Mouse (Mus musculus): Measurements from ENCODE around the gene S100a3. TPM values are rescaled to one million over a fixed set of nuclear protein-coding genes. Genes with fewer than 3 reads are reported as not detected.

The S100a3 gene
- polyA plus RNA-seq, 1 experiment from 2014 or later = not detected

- no peaks in the 10 kb centered on the region for H3K9me3 ChIP-seq (ENCODE audit: control insufficient read depth, low read length)
- no peaks in the 10 kb centered on the region for H3K27me3 ChIP-seq (ENCODE audit: control insufficient read depth, insufficient read depth, low read length)
- H3K4me2 ChIP-seq = no peak overlapping the region
- ATAC-seq (ENCODE audit: low FRiP score) (no peak), DNase-seq (ENCODE audit: low spot score, missing footprints) (no peak)
- no peak overlapping the region for H3K9ac ChIP-seq (ENCODE audit: low read length)
- H3K36me3 ChIP-seq (ENCODE audit: control insufficient read depth, insufficient read depth, low read length) = no peaks in the 10 kb centered on the region
- H3K4me3 ChIP-seq (ENCODE audit: low read depth, low read length) = no peak overlapping the region
- no peak overlapping the region for H3K27ac ChIP-seq (ENCODE audit: low read depth, low read length)
- peaks cover 12% of the 10 kb centered on the region; the same call in 1 of the 2 replicates for H3K4me1 ChIP-seq (ENCODE audit: control insufficient read depth, insufficient read depth, low read length)
- 54% methylated on average over 7 of the region's 7 CpGs for WGBS
Measured at GRCm38 (mm10) chr3:90621552-90621951, 61.2 kb downstream of the S100a3 start.

- ATAC-seq (ENCODE audit: low FRiP score) = peak; percentile 49
- Histone ChIP-seq H3K9ac (ENCODE audit: low read length) (no peak overlapping the region), H3K27me3 (ENCODE audit: control insufficient read depth, insufficient read depth, low read length) (no peaks in the 10 kb centered on the region), H3K4me2 (no peak overlapping the region), H3K27ac (ENCODE audit: low read depth, low read length) (no peak overlapping the region), H3K9me3 (ENCODE audit: control insufficient read depth, low read length) (no peaks in the 10 kb centered on the region), H3K4me1 (ENCODE audit: control insufficient read depth, insufficient read depth, low read length) (peaks cover 12% of the 10 kb centered on the region; the same call in 1 of the 2 replicates), H3K4me3 (ENCODE audit: low read depth, low read length) (no peak overlapping the region), H3K36me3 (ENCODE audit: control insufficient read depth, insufficient read depth, low read length) (no peaks in the 10 kb centered on the region)
- WGBS = 11% methylated on average over 2 of the region's 2 CpGs
- no peak for DNase-seq (ENCODE audit: low spot score, missing footprints)
Measured at GRCm38 (mm10) chr3:90623435-90624071, 63.2 kb downstream of the S100a3 start.

GRCm38 (mm10) chr3:90625496-90625895, 65.1 kb downstream of the S100a3 start:
- no peaks in the 10 kb centered on the region for H3K27me3 ChIP-seq (ENCODE audit: control insufficient read depth, insufficient read depth, low read length)
- DNase-seq (ENCODE audit: low spot score, missing footprints) = no peak
- H3K4me3 ChIP-seq (ENCODE audit: low read depth, low read length) = no peak overlapping the region
- no peak for ATAC-seq (ENCODE audit: low FRiP score)
- WGBS = 86% methylated on average over 5 of the region's 5 CpGs
- H3K4me1 ChIP-seq (ENCODE audit: control insufficient read depth, insufficient read depth, low read length) = peaks cover 12% of the 10 kb centered on the region; the same call in 1 of the 2 replicates
- no peak overlapping the region for H3K9ac ChIP-seq (ENCODE audit: low read length)
- H3K4me2 ChIP-seq = no peak overlapping the region
- no peaks in the 10 kb centered on the region for H3K36me3 ChIP-seq (ENCODE audit: control insufficient read depth, insufficient read depth, low read length)
- no peaks in the 10 kb centered on the region for H3K9me3 ChIP-seq (ENCODE audit: control insufficient read depth, low read length)
- H3K27ac ChIP-seq (ENCODE audit: low read depth, low read length) = no peak overlapping the region

- H3K4me1 ChIP-seq (ENCODE audit: control insufficient read depth, insufficient read depth, low read length) = peaks cover 12% of the 10 kb centered on the region; the same call in 1 of the 2 replicates
- DNase-seq (ENCODE audit: low spot score, missing footprints) (no peak), ATAC-seq (ENCODE audit: low FRiP score) (no peak)
- 77% methylated on average over 9 of the region's 9 CpGs for WGBS
- no peak overlapping the region for H3K27ac ChIP-seq (ENCODE audit: low read depth, low read length)
- H3K36me3 ChIP-seq (ENCODE audit: control insufficient read depth, insufficient read depth, low read length) = no peaks in the 10 kb centered on the region
- no peaks in the 10 kb centered on the region for H3K9me3 ChIP-seq (ENCODE audit: control insufficient read depth, low read length)
- H3K27me3 ChIP-seq (ENCODE audit: control insufficient read depth, insufficient read depth, low read length) = no peaks in the 10 kb centered on the region
- H3K4me3 ChIP-seq (ENCODE audit: low read depth, low read length) = no peak overlapping the region
- H3K4me2 ChIP-seq = no peak overlapping the region
- no peak overlapping the region for H3K9ac ChIP-seq (ENCODE audit: low read length)
Measured at GRCm38 (mm10) chr3:90626266-90627021, 66.1 kb downstream of the S100a3 start.

- DNase-seq (ENCODE audit: low spot score, missing footprints) (no peak), ATAC-seq (ENCODE audit: low FRiP score) (no peak)
- no peak overlapping the region for H3K4me2 ChIP-seq
- no peaks in the 10 kb centered on the region for H3K9me3 ChIP-seq (ENCODE audit: control insufficient read depth, low read length)
- WGBS = 94% methylated on average over 5 of the region's 5 CpGs
- H3K27me3 ChIP-seq (ENCODE audit: control insufficient read depth, insufficient read depth, low read length) = no peaks in the 10 kb centered on the region
- H3K36me3 ChIP-seq (ENCODE audit: control insufficient read depth, insufficient read depth, low read length) = no peaks in the 10 kb centered on the region
- no peak overlapping the region for H3K4me3 ChIP-seq (ENCODE audit: low read depth, low read length)
- H3K4me1 ChIP-seq (ENCODE audit: control insufficient read depth, insufficient read depth, low read length) = peaks cover 12% of the 10 kb centered on the region; the same call in 1 of the 2 replicates
- H3K27ac ChIP-seq (ENCODE audit: low read depth, low read length) = no peak overlapping the region
- H3K9ac ChIP-seq (ENCODE audit: low read length) = no peak overlapping the region
Measured at GRCm38 (mm10) chr3:90627366-90627765, 67.0 kb downstream of the S100a3 start.

- H3K27me3 ChIP-seq (ENCODE audit: control insufficient read depth, insufficient read depth, low read length) = no peaks in the 10 kb centered on the region
- WGBS = 64% methylated on average over 4 of the region's 4 CpGs
- no peak for ATAC-seq (ENCODE audit: low FRiP score)
- H3K9ac ChIP-seq (ENCODE audit: low read length) = no peak overlapping the region
- DNase-seq (ENCODE audit: low spot score, missing footprints) = no peak
- no peak overlapping the region for H3K4me2 ChIP-seq
- no peak overlapping the region for H3K27ac ChIP-seq (ENCODE audit: low read depth, low read length)
- H3K9me3 ChIP-seq (ENCODE audit: control insufficient read depth, low read length) = no peaks in the 10 kb centered on the region
- no peaks in the 10 kb centered on the region for H3K36me3 ChIP-seq (ENCODE audit: control insufficient read depth, insufficient read depth, low read length)
- H3K4me1 ChIP-seq (ENCODE audit: control insufficient read depth, insufficient read depth, low read length) = peaks cover 12% of the 10 kb centered on the region; the same call in 1 of the 2 replicates
- H3K4me3 ChIP-seq (ENCODE audit: low read depth, low read length) = no peak overlapping the region
Measured at GRCm38 (mm10) chr3:90627807-90628206, 67.4 kb downstream of the S100a3 start.

GRCm38 (mm10) chr3:90629298-90629697, 68.9 kb downstream of the S100a3 start:
- no peak overlapping the region for H3K9ac ChIP-seq (ENCODE audit: low read length)
- no peaks in the 10 kb centered on the region for H3K9me3 ChIP-seq (ENCODE audit: control insufficient read depth, low read length)
- H3K4me2 ChIP-seq = no peak overlapping the region
- ATAC-seq (ENCODE audit: low FRiP score) (no peak), DNase-seq (ENCODE audit: low spot score, missing footprints) (no peak)
- H3K4me1 ChIP-seq (ENCODE audit: control insufficient read depth, insufficient read depth, low read length) = no peaks in the 10 kb centered on the region
- no peaks in the 10 kb centered on the region for H3K36me3 ChIP-seq (ENCODE audit: control insufficient read depth, insufficient read depth, low read length)
- no peak overlapping the region for H3K27ac ChIP-seq (ENCODE audit: low read depth, low read length)
- H3K4me3 ChIP-seq (ENCODE audit: low read depth, low read length) = no peak overlapping the region
- no peaks in the 10 kb centered on the region for H3K27me3 ChIP-seq (ENCODE audit: control insufficient read depth, insufficient read depth, low read length)
- 70% methylated on average over 2 of the region's 2 CpGs for WGBS

GRCm38 (mm10) chr3:90631984-90632383, 71.6 kb downstream of the S100a3 start:
- no peak for ATAC-seq (ENCODE audit: low FRiP score)
- Histone ChIP-seq H3K4me1 (ENCODE audit: control insufficient read depth, insufficient read depth, low read length) (no peaks in the 10 kb centered on the region), H3K4me2 (no peak overlapping the region), H3K9ac (ENCODE audit: low read length) (no peak overlapping the region), H3K4me3 (ENCODE audit: low read depth, low read length) (no peak overlapping the region), H3K36me3 (ENCODE audit: control insufficient read depth, insufficient read depth, low read length) (no peaks in the 10 kb centered on the region), H3K9me3 (ENCODE audit: control insufficient read depth, low read length) (no peaks in the 10 kb centered on the region), H3K27ac (ENCODE audit: low read depth, low read length) (no peak overlapping the region), H3K27me3 (ENCODE audit: control insufficient read depth, insufficient read depth, low read length) (no peaks in the 10 kb centered on the region)
- WGBS = 85% methylated on average over 2 of the region's 2 CpGs
- no peak for DNase-seq (ENCODE audit: low spot score, missing footprints)

- Histone ChIP-seq H3K27me3 (ENCODE audit: control insufficient read depth, insufficient read depth, low read length) (no peaks in the 10 kb centered on the region), H3K4me2 (no peak overlapping the region), H3K4me1 (ENCODE audit: control insufficient read depth, insufficient read depth, low read length) (no peaks in the 10 kb centered on the region), H3K9ac (ENCODE audit: low read length) (no peak overlapping the region), H3K9me3 (ENCODE audit: control insufficient read depth, low read length) (no peaks in the 10 kb centered on the region), H3K27ac (ENCODE audit: low read depth, low read length) (no peak overlapping the region), H3K36me3 (ENCODE audit: control insufficient read depth, insufficient read depth, low read length) (no peaks in the 10 kb centered on the region), H3K4me3 (ENCODE audit: low read depth, low read length) (no peak overlapping the region)
- DNase-seq (ENCODE audit: low spot score, missing footprints) (no peak), ATAC-seq (ENCODE audit: low FRiP score) (no peak)
- WGBS = 69% methylated on average over 1 of the region's 1 CpGs
Measured at GRCm38 (mm10) chr3:90638511-90639275, 78.3 kb downstream of the S100a3 start.

All from midbrain, embryonic 11.5 days (tissue).